Mouse (Mus musculus): Measurements from ENCODE around the gene Zfp574.
"Not testable (repeated sequence)": the region's sequence is repeated elsewhere in the genome, so short reads cannot be mapped to it uniquely, and the experiment has no call there.

The Zfp574 gene

DNA sequence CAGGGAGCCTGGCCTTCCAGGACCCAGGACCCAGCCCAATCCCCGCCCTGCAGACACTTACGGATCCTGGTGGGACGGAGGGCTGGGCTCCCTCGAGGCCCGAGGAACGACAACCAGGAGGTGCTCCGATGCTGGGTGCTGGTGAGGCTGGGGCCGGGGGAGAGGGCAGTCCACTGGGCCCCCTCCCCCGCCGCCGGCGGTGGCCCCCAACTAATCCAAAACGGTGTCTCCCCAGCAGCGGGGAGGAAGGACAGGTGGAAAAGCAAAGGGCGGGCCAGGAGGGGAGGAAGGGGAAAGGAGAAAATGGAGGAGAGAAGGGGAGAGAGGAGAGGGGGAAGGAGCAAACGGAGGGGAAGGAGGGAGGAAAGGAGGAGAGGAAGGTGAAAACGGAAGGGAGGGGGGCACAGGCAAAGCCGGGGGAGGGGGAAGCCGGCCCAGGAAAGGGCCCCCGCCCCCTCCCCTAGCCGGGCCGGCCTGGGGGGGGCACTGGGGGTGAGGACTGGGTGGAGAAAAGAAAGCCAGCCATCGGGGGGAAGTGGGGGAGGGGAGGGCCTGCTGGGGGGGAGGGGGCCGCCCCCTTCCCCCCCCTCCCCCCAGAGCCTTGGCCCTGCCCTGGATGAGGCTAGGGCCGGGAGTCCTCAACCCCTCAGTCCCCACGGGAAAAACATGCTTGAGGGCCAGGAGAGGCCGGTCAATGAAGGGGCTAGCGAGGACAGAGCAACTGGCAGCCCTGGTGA is at the start of gene Zfp574, which contains the start of gene Grik5:
TSS of gene Zfp574 (plus strand) at position 589 of the 737 bp plus-strand sequence.
TSS of gene Grik5 (minus strand) at position 368 of the 737 bp plus-strand sequence.
- no peak for DNase-seq (ENCODE audit: low spot score in 2 of 2)

DNA sequence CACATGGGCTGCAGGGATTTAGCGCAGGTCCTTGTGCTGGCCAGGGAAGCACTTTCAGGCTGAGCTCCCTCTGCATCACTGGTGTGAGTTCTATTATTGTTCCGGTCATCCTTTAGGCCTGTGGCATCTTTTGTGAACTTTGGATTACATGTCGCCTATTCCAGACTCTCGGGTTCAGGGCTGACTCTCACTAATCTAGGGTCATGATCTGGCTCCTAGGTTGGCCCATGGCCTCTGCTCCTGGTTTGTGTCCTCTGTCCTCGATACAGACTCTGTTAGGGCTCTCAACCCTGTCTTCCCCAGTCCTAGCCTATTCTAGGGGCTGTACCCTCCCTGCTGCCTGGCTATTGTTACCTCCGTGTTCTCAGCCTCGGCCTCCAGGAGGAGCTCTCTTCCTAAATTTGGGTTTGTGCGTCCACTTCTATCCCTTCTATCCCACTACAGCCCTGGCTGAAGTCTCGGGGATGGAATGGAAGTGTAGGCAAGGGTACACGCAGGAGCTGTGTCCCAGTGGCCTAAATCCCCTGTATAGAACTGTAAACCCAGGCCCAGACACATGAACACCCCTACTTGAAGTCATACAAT is 46.4 kb upstream of the Zfp574 start:
- no peak for DNase-seq (ENCODE audit: low spot score in 2 of 2)

DNA sequence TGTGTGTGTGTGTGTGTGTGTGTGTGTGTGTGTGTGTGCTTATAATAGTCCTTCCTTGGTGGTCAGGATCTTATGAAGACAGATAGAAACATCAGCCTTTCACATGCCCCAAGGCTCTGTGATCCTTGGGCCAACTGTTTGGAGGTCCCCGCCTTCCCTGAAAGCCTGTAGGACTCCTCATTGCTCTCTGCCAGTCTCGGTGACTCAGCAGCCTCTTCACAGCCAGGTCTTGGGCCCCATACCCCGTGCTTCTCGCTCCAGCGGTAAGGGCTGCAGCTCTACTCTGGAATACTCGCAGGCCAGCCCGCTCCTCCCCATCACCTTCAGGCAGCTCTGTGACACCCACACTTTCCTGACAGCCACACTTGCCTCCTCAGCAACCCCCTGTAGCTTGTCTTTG is 45.9 kb upstream of the Zfp574 start:
- no peak for DNase-seq (ENCODE audit: low spot score in 2 of 2)

DNA sequence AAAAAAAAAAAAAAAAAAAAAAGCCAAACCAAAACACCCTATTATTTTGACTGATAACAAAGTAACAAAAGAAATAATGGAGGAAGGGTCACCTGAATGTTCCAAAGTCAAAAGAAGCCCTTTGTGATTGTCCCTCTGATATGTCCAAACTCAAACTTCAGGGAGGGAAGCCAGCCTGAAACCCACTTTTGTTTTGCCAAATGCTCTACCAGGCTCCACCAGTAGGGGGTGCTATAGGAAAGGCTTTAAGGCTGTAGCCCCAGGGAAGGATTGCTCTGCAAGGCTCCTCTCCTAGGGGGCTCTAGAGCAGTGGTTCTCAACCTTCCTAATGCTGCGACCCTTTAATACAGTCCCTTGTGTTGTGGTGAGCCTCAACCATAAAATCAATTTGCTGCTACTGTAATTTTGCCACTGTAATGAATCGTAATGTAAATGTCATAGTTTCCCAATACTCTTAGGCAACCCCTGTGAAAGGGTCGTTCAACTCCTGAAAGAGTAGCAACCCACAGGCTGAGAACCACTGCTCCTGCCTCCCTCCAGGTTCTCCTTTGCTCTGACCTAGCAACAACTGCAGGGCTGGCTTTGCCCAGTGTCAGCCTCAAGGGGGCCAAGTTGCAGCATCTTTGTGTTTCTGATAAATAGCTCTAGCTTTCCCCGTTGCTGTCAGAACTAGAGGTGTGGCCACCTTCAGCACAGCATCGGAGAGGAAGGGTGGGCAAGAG is 42.2 kb upstream of the Zfp574 start:
- peak in 1 of 2 experiments; percentile 64 for DNase-seq (ENCODE audit: low spot score in 2 of 2)

DNA sequence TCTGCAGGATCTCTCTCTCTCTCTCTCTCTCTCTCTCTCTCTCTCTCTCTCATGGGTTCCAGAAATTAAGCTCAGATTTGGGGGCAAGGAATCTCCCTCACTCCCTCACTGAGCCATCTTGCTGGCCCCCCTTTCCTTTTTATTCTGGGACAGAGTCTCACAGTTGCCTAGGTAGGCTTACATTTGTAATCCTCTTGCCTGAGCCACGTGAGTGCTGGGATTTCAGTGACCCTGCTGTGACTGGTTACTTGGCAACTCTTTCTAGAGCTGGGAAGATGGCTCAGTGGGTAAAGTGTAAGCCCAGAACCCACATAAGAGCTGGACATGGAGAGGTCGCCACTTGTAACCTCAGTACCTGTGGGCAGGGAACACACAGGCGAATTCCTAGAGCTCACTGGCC is 40.8 kb upstream of the Zfp574 start:
- no peak for DNase-seq (ENCODE audit: low spot score in 2 of 2)

DNA sequence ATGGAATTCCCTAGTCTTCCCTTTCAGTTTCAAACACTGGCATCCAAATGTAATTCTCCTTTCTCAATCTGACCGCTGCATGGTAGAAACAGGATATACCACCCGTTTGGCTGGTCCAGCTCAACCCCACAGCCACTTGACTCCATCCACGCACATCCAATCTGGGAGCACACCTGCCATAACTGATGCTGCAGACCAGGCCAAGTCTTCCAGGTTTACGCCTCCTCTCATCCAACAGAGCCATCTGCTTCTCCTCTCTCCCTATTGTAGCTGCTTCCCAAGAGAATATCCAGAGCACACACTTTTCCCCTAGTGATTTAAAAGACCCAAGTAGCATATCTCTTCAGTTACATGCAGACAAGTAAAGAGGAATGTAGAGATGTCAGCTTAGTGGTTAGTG is 37.6 kb upstream of the Zfp574 start:
- DNase-seq (ENCODE audit: low spot score in 2 of 2): no peak

DNA sequence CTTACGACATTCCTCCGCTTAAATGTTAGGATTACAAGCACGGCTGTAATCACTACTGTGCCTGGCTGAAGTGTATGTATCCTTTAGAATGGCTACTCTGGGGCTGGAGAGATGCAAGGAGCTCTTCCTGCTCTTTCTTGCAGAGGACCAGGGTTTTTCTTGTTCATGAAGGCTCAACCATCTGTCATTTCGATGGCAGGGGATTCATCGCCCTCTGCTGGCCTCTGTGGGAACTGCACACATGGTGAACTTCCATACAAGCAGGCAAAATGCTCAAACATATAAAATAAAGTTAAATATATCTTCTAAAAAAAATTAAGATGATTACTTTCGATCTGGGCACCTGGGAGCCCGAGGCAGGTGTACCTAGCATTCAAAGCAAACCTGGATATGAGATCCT is 36.5 kb upstream of the Zfp574 start:
- peak in 1 of 2 experiments; percentile 70 for DNase-seq (ENCODE audit: low spot score in 2 of 2)

DNA sequence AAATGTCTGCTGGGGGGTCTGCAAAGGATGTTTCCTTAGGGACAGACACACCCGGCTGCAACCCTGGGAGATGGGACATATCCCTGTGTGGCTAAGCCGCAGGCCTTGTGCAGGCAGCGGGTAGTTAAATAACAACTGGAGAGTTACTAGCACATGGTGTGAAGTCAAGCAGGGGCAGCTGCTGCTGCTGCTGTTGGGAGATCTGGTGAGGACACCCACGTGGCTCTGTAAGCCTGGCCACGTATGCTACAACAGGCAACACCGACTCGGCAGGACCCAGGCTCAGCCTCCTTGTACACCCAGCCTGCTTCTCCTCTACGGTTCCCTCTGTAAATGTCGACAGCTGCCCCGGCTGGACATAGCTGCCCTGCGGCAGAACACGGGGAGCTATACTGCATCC is 30.4 kb upstream of the Zfp574 start:
- no peak for DNase-seq (ENCODE audit: low spot score in 2 of 2)

DNA sequence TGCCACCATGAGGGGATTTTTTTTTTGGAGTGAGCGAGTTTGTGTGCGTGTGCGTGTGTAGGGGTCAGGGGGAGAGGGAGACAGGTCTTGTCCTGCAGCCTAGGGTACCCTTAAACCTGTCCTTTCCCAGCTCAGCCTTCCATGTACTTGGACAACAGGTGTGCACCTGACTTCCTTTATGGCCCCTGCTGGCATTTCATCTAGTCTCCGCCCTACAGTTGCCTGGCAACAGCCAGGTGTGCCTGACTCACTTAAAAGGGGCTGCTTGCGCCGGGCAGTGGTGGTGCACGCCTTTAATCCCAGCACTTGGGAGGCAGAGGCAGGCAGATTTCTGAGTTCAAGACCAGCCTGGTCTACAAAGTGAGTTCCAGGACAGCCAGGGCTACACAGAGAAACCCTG is 27.8 kb upstream of the Zfp574 start:
- not testable (repeated sequence) for DNase-seq (ENCODE audit: low spot score in 2 of 2)

DNA sequence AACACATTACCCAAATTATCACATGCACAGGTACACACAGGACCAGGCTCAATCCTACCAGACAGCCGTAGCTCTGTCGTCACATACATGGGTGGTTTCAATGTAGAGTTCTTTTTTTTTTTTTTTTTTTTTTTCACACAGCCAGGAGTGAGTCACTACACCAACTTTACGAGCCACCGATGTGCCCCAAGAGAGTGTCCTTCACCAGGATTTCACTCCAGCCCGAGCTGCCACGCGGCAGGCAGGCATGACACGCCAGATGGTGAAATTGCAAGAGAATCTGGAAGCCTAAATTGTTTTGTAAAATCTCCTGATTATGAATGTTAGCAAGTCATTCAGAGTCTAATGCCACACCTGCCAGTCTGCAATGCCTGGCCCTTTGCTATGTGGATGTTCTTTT is 25.0 kb upstream of the Zfp574 start:
- DNase-seq (ENCODE audit: low spot score in 2 of 2): no peak

DNA sequence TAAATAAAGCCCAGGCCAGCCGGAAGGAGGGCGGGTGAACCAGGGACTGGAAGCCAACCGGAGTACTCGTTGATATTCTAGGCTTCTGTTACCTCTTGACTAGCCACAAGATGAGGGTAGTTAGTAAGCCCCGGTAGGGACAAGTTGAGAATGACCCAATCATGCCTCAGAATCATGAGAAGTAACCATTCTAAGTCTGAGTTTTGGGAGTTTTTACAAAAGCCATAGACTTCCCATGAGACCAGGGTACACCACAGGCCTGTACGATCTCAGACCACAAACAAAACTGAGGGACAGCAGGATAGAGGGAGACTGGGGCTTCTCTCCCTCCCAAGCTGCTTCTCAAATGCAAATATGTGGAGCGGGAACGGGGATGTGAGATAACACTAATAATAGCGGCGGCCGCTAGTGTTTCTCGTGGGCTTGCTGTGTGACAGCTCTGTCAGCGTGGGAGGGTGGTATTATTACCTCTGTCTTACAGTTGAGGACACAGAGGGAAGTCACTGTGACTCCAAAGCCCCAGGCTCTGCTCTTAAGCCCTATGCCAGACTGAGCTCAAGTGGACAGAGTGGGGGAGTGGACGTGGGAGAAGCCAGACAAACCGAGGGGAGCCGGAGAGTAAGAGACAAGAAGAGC is 23.0 kb upstream of the Zfp574 start:
- no peak for DNase-seq (ENCODE audit: low spot score in 2 of 2)

DNA sequence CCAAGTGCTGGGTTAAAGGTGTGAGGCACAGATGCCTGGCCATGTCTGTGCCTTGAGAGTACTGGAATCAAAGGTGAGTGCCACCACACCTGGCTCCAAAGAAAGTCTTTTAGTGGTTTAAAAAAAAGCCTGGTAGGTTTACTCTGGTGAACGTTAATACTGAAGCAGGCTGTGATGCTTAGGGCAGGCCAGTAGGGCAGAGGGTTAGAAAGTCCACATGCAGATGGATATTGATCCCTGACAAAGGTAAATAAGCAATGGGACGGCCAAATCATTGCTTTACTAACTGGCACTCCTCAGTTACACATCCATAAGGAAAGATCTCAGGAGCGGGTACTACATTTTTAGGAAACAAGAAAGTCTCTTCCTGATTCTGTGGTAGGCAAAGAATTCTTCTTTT is 19.8 kb upstream of the Zfp574 start:
- DNase-seq (ENCODE audit: low spot score in 2 of 2): no peak

DNA sequence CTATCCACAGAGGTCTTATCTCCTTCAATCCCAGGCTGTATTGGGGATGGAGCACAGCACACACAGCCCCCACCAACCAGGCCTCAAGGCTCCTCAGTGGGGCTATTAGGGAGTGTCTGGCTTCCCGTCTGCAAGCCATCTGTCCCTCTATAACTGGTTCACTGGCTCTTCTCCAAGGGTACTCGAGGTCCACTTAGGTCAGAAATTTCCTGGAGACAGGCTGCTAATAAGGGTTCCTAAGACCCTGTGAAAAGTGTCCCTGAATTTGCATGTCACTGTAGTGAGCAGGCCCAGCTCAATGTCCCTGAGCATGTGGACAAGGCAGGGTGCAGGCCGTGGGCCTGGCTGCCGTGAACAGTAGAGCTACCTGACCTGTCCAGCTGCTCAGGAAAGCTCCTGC is 15.4 kb upstream of the Zfp574 start:
- DNase-seq (ENCODE audit: low spot score in 2 of 2): no peak

DNA sequence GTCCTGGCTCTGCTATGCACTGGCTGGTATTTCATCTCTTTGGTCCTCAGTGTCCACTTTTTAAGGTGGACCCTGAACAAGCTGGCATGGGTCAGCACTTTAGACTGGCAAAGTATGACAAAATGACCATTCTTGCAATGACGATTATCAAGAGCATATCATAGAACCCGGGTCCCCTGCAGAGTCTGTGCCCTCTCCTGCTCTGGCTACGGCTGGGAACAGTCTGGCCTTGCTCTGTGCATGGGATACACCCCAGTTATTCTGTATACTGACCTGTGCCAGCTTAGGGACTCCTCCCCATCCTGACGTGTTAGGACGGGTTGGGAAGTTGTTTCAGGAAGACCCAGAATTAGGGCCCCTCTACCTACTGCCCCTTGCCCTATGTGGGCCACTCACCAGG is 14.5 kb upstream of the Zfp574 start:
- no peak for DNase-seq (ENCODE audit: low spot score in 2 of 2)

DNA sequence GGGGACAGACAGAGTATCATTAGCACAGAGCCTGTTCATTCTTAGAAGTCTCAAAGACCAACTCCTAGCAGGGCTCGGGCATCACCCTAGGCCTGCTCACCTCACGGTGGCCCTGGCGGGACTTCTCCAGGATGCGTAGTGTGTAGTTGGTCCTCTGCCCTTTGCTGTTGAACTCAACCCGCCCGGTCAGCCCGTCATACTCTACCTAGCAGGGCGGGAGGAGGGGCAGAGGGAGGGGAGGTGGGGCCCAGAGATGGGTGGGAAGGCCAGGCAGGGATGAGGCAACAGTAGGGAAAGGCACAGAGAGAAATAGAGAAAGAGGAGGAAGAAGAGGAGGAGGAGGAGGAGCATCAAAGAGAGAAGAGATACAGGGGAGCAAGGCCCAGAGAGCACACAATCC is 14.0 kb upstream of the Zfp574 start:
- no peak for DNase-seq (ENCODE audit: low spot score in 2 of 2)

DNA sequence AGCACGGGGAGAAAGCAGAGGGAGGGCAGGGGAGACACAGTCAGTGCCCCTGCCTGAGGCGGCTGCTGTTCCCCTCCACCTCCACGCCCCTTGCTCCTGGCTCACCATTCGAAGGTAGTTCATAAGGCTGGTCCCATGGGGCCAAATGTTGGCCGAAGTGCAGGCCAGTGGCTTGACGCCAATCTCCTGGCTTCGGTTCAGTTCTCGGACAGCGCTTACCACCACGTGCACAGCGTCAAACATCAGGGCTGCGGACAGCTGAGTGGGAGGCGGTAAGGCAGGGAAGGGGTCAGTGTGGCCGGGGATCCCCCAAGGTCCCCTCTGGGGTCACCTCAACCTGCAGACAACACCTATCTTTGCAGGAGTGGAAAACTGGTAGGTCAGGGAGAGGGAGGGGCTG is 13.5 kb upstream of the Zfp574 start:
- DNase-seq (ENCODE audit: low spot score in 2 of 2): no peak

DNA sequence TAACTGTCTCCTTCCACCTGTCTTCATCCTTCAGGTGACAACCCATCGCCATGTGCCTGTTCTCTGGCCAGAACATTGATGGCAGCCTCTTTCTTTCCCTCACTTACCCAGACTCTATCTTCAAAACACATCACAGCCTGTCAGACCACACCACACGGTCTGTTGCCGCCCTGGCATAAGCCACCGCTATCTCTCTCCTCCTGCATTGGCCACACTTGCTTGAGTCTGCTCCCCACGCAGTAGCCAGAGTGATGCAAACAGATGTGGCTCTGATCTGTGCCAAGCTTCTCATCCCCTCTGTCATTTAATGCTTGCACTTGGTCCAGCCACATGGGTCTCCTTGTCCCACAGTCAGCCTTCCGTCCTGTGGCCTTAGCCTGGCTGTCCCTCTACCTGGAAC is 9.0 kb upstream of the Zfp574 start:
- DNase-seq (ENCODE audit: low spot score in 2 of 2): no peak

DNA sequence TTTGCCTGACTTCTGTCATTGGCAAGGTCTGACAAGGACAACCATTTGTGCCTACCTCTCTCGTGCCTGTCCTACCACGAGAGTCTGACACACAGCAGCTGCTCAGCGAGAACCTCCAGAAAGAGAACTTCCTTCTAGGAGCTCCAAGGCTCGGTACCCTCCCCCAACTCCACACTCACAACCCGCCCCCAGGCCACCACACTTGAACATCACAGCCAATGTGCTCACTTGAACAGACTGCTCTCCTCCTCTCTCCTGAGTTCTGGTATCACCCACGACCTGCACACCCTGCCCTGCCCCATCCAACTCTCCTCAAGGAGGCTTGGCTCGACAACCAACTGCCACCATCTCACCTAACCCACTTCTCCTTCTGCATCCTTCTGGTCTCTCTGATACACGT is 8.5 kb upstream of the Zfp574 start:
- no peak for DNase-seq (ENCODE audit: low spot score in 2 of 2)

DNA sequence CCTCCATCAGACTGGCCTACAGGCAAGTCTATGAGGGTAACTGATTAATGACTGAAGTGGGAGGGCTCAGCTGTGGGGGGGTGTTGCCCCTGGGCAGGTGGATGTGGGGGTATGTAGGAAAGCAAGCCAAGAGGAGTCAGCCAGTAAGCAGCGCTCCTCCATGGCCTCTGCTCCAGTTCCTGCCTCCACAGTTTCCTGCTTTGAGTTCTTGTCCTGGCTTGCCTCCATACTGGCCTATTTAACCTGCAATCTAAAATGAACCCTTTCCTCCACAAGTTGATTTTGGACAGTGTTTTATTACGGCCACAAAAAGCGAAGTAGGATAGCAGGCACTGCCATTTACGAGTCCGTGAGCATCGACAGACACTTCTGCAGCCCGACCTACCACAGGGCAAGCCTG is 5.0 kb upstream of the Zfp574 start:
- no peak for DNase-seq (ENCODE audit: low spot score in 2 of 2)

DNA sequence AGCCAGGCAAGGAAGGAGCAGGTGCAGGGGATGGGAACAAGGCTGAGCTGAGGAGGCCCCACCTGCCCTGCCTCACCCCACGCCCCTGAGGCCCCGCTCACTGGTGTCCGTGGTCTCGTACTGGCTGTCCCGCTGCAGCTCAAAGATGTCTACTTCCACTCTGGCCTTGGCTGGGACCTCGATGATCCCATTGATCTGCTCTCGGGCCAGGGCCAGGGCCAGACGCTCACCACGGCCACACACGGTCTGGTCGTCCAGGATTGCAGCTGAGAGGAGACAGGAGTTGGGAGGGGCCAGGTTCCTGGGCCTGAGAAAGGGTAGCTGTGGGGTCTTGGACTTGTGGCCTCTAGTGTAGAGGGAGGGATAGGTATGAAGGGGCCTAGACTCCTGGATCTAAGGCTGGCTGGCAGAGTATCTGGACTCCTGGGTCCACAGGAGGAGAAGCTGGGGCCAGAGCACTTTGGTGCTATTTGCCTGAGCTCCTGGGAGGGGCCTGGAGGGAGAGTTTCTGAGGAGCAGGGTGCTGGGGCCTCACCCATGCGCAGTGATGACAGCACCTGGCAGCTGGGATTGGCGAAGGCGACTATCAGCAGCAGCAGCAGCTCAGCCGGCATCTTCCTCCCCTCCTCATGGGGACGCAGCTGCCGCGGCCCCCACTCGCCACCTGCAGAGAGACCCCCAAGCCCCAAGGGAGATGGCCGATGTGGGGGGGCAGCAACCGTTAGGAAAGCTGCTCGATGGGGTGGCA is 4.3 kb upstream of the Zfp574 start:
- no peak for DNase-seq (ENCODE audit: low spot score in 2 of 2)

DNA sequence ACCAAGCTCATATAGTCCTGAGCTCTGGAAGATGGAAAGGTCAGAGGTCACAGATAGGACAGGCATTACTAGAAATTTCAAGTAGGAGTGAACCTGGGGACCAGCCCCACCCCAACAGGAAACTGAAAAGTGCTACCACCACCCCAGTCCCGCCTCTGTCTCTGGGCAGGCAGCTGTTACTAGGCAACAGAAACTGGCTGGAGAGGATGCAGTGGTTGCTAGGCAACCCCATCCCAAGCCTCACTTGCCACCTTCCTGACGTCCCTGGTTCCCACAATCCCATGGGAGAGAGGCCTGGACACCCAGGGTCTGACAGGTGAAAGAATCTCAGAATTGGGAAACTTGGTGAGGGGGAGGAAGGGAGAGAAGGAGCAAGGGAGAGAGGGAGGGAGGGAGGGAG is 3.6 kb upstream of the Zfp574 start:
- peak in 1 of 2 experiments; percentile 67 for DNase-seq (ENCODE audit: low spot score in 2 of 2)
